Mouse (Mus musculus) midbrain, embryonic 11.5 days (tissue): Measurements from ENCODE around the gene Olfr1056. TPM values are rescaled to one million over a fixed set of nuclear protein-coding genes. Genes with fewer than 3 reads are reported as not detected.
"Not testable (repeated sequence)": the region's sequence is repeated elsewhere in the genome, so short reads cannot be mapped to it uniquely, and the experiment has no call there.

Experiments used
- ATAC-seq: fragments of 200-750 bp; cut with Nextera tagmentation; 2 replicates; pipeline ENCODE4 v1.8.0; 2017; ENCODE audit warnings: moderate TSS enrichment, moderate library complexity; ENCODE audit not compliant: low FRiP score
- DNase-seq: peaks from one replicate; pipeline ENCODE4 v3.0.0; 2015; ENCODE audit warnings: low spot score; ENCODE audit errors: missing footprints
- H3K27ac ChIP-seq: fragments of 300-500 bp; sonication (generic); 2 replicates; pipeline ENCODE4 v1.5.1; 2014; ENCODE audit warnings: low read depth, low read length
- H3K27me3 ChIP-seq: fragments of 300-500 bp; sonication (generic); 2 replicates; pipeline ENCODE4 v1.6.1; 2014; ENCODE audit warnings: mild to moderate bottlenecking, low read length, moderate library complexity, mixed read lengths; ENCODE audit not compliant: control insufficient read depth, insufficient read depth
- H3K36me3 ChIP-seq: fragments of 300-500 bp; sonication (generic); 2 replicates; pipeline ENCODE4 v1.6.1; 2014; ENCODE audit warnings: mild to moderate bottlenecking, low read length, moderate library complexity, mixed read lengths; ENCODE audit not compliant: control insufficient read depth, insufficient read depth
- H3K4me1 ChIP-seq: fragments of 300-500 bp; sonication (generic); 2 replicates; pipeline ENCODE4 v1.6.1; 2014; ENCODE audit warnings: low read length; ENCODE audit not compliant: control insufficient read depth, insufficient read depth
- H3K4me2 ChIP-seq: fragments of 300-500 bp; sonication (generic); 2 replicates; pipeline ENCODE4 v1.6.1; 2014; ENCODE audit warnings: mild to moderate bottlenecking, moderate library complexity
- H3K4me3 ChIP-seq: fragments of 300-500 bp; sonication (generic); 2 replicates; pipeline ENCODE4 v1.5.1; 2014; ENCODE audit warnings: low read depth, low read length
- H3K9ac ChIP-seq: fragments of 300-500 bp; sonication (generic); 2 replicates; pipeline ENCODE4 v1.6.1; 2014; ENCODE audit warnings: low read length
- H3K9me3 ChIP-seq: fragments of 300-500 bp; sonication (generic); 2 replicates; pipeline ENCODE4 v1.6.1; 2016; ENCODE audit warnings: low read length; ENCODE audit not compliant: control insufficient read depth
- WGBS: fragments of 180-500 bp; shearing (Covaris S2); extraction: QIAGEN DNeasy Blood & Tissue Kit; methylation state at CpG from one replicate; pipeline ENCODE4 v1.1.7; 2014; 5-methylcytosine and 5-hydroxymethylcytosine counted together
- polyA plus RNA-seq: library from polyadenylated mRNA; unstranded; fragments of >200 nt; fragmentation: Nextera tagmentation; extraction: Ambion mirVana; gene quantifications from 2 replicates; pipeline ENCODE4 v1.2.1, GENCODE M21; 2014

Olfr1056 gene
- polyA plus RNA-seq = not detected in 2 replicates

- Histone ChIP-seq H3K9ac (no peak within 1 kb of the TSS), H3K27ac (no peak within 1 kb of the TSS), H3K4me1 (no peaks in the 10 kb centered on the region), H3K36me3 (no peaks in the 10 kb centered on the region), H3K27me3 (no peaks in the 10 kb centered on the region), H3K4me3 (no peak within 1 kb of the TSS), H3K4me2 (no peak within 1 kb of the TSS), H3K9me3 (no peaks in the 10 kb centered on the region)
- DNase-seq (no peak), ATAC-seq (no peak)
Observed at GRCm38 (mm10) chr2:86362369-86362768, at the start of gene Olfr1056. TSS of gene Olfr1056 (minus strand) at chr2:86362469.

- ATAC-seq (no peak), DNase-seq (no peak)
- Histone ChIP-seq H3K4me3 (no peak overlapping the region), H3K4me2 (no peak overlapping the region), H3K27ac (no peak overlapping the region), H3K27me3 (no peaks in the 10 kb centered on the region), H3K36me3 (no peaks in the 10 kb centered on the region), H3K9ac (no peak overlapping the region), H3K4me1 (no peaks in the 10 kb centered on the region), H3K9me3 (no peaks in the 10 kb centered on the region)
- whole genome bisulfite sequencing = 84% methylated on average over 2 of the region's 2 CpGs
Observed at GRCm38 (mm10) chr2:86395114-86395513, 32.8 kb upstream of the Olfr1056 start.

GRCm38 (mm10) chr2:86388461-86388860 lies 26.2 kb upstream of the Olfr1056 start, which contains the start of gene Olfr1058:
TSS of gene Olfr1058 (minus strand) at chr2:86388561.
- ATAC-seq, H3K4me3 ChIP-seq, DNase-seq, H3K9me3 ChIP-seq, H3K4me1 ChIP-seq, H3K27me3 ChIP-seq, H3K36me3 ChIP-seq, H3K27ac ChIP-seq, H3K4me2 ChIP-seq, H3K9ac ChIP-seq: not testable (repeated sequence)

- Histone ChIP-seq H3K9me3 (no peaks in the 10 kb centered on the region), H3K27ac (no peak within 1 kb of the TSS), H3K4me2 (no peak within 1 kb of the TSS), H3K27me3 (no peaks in the 10 kb centered on the region), H3K36me3 (no peaks in the 10 kb centered on the region), H3K9ac (no peak within 1 kb of the TSS), H3K4me1 (no peaks in the 10 kb centered on the region), H3K4me3 (no peak within 1 kb of the TSS)
- ATAC-seq = no peak
- DNase-seq = no peak
Observed at GRCm38 (mm10) chr2:86378293-86378692, 16.0 kb upstream of the Olfr1056 start, which contains the start of gene Olfr1057. TSS of gene Olfr1057 (minus strand) at chr2:86378393.

- not testable (repeated sequence) for H3K27me3 ChIP-seq, H3K27ac ChIP-seq, H3K4me1 ChIP-seq, H3K4me2 ChIP-seq, ATAC-seq, H3K4me3 ChIP-seq, H3K9me3 ChIP-seq, H3K9ac ChIP-seq, H3K36me3 ChIP-seq, DNase-seq
- no CpG with 5 or more reads among the region's 6 CpGs for WGBS
Observed at GRCm38 (mm10) chr2:86366342-86366741, 4.1 kb upstream of the Olfr1056 start.

- H3K4me2 ChIP-seq, H3K27ac ChIP-seq, H3K4me3 ChIP-seq, H3K9ac ChIP-seq, ATAC-seq, DNase-seq, H3K36me3 ChIP-seq, H3K9me3 ChIP-seq, H3K27me3 ChIP-seq, H3K4me1 ChIP-seq: not testable (repeated sequence)
- WGBS = 93% methylated on average over 1 of the region's 1 CpGs
Observed at GRCm38 (mm10) chr2:86351751-86352150, 10.5 kb downstream of the Olfr1056 start.

- Histone ChIP-seq H3K4me2 (no peak within 1 kb of the TSS), H3K36me3 (no peaks in the 10 kb centered on the region), H3K4me1 (no peaks in the 10 kb centered on the region), H3K9me3 (no peaks in the 10 kb centered on the region), H3K4me3 (no peak within 1 kb of the TSS), H3K27me3 (no peaks in the 10 kb centered on the region), H3K9ac (no peak within 1 kb of the TSS), H3K27ac (no peak within 1 kb of the TSS)
- ATAC-seq (no peak), DNase-seq (no peak)
- 91% methylated on average over 5 of the region's 5 CpGs for WGBS
Observed at GRCm38 (mm10) chr2:86350184-86350583, 12.1 kb downstream of the Olfr1056 start, which contains the start of gene Olfr1055. TSS of gene Olfr1055 (minus strand) at chr2:86350284.

GRCm38 (mm10) chr2:86335333-86335732 lies 26.9 kb downstream of the Olfr1056 start, which contains the start of gene Olfr1054:
TSS of gene Olfr1054 (minus strand) at chr2:86335433.
- 91% methylated on average over 3 of the region's 3 CpGs for WGBS
- no peaks in the 10 kb centered on the region for H3K27me3 ChIP-seq

GRCm38 (mm10) chr2:86315184-86315583 lies 47.1 kb downstream of the Olfr1056 start, which contains the start of gene Olfr1053:
TSS of gene Olfr1053 (minus strand) at chr2:86315284.
- H3K36me3 ChIP-seq = no peaks in the 10 kb centered on the region
- no peak for ATAC-seq

More at GRCm38 (mm10) chr2:86335333-86335732, 26.9 kb downstream of the Olfr1056 start, which contains the start of gene Olfr1054:
- no peak within 1 kb of the TSS for H3K4me3 ChIP-seq
- DNase-seq = no peak
- no peak for ATAC-seq
- no peaks in the 10 kb centered on the region for H3K4me1 ChIP-seq
- H3K4me2 ChIP-seq = no peak within 1 kb of the TSS
- no peaks in the 10 kb centered on the region for H3K36me3 ChIP-seq
- H3K9me3 ChIP-seq = no peaks in the 10 kb centered on the region
- no peak within 1 kb of the TSS for H3K27ac ChIP-seq
- no peak within 1 kb of the TSS for H3K9ac ChIP-seq

More at GRCm38 (mm10) chr2:86315184-86315583, 47.1 kb downstream of the Olfr1056 start, which contains the start of gene Olfr1053:
- Histone ChIP-seq H3K4me3 (no peak within 1 kb of the TSS), H3K4me2 (no peak within 1 kb of the TSS), H3K9ac (no peak within 1 kb of the TSS), H3K4me1 (no peaks in the 10 kb centered on the region), H3K9me3 (no peaks in the 10 kb centered on the region), H3K27me3 (no peaks in the 10 kb centered on the region), H3K27ac (no peak within 1 kb of the TSS)
- DNase-seq = no peak
- 67% methylated on average over 3 of the region's 3 CpGs for WGBS
